Mouse (Mus musculus) spleen, adult 2 months (tissue): ENCODE results near the gene Ajuba. TPM values are rescaled to one million over a fixed set of nuclear protein-coding genes. Genes with fewer than 3 reads are reported as not detected.
A peak's percentile ranks its signal among the peaks of the same experiment; 100 is the strongest.

Source experiments
- DNase-seq, 2 experiments: peaks; one replicate each; pipeline versions ENCODE4 v3.0.0 to v3.0.0-alpha.2; 2012 to 2021; ENCODE audit warnings: low spot score in 2 of 2, low read depth in 1 of 2
- H3K27ac ChIP-seq: fragments of 200-500 bp; 2 replicates; pipeline ENCODE4 v1.5.1; 2012; ENCODE audit warnings: low read length, inconsistent platforms; ENCODE audit not compliant: insufficient read depth
- H3K27me3 ChIP-seq: fragments of 200-500 bp; 2 replicates; pipeline ENCODE4 v1.6.1; 2012; ENCODE audit warnings: mild to moderate bottlenecking, moderate library complexity, low read length, inconsistent platforms; ENCODE audit not compliant: control insufficient read depth, insufficient read depth
- H3K36me3 ChIP-seq: fragments of 200-500 bp; 2 replicates; pipeline ENCODE4 v1.6.1; 2012; ENCODE audit warnings: mild to moderate bottlenecking, low read length, inconsistent platforms; ENCODE audit not compliant: control insufficient read depth, insufficient read depth
- H3K4me1 ChIP-seq: fragments of 200-500 bp; 2 replicates; pipeline ENCODE4 v1.6.1; 2011; ENCODE audit warnings: inconsistent platforms; ENCODE audit not compliant: control insufficient read depth, insufficient read depth, insufficient read length
- H3K4me3 ChIP-seq: fragments of 200-500 bp; 2 replicates; pipeline ENCODE4 v1.5.1; 2011; ENCODE audit warnings: mild to moderate bottlenecking, inconsistent platforms; ENCODE audit not compliant: insufficient read depth, insufficient read length; ENCODE audit errors: extremely low read depth
- CTCF ChIP-seq: fragments of 200-500 bp; IDR thresholded peaks from 2 replicates; pipeline ENCODE4 v1.5.1; 2011; ENCODE audit warnings: mild to moderate bottlenecking, inconsistent platforms; ENCODE audit not compliant: insufficient read depth, insufficient read length, insufficient replicate concordance; ENCODE audit errors: extremely low read depth
- POLR2A ChIP-seq: fragments of 200-500 bp; IDR thresholded peaks from 2 replicates; pipeline ENCODE4 v1.6.1; 2011; ENCODE audit warnings: low read depth, low read length, inconsistent platforms
- WGBS: fragments of 180-500 bp; shearing (Covaris S2); methylation state at CpG from one replicate; pipeline ENCODE4 v1.1.7; 2018; 5-methylcytosine and 5-hydroxymethylcytosine counted together
- polyA plus RNA-seq: library from polyadenylated mRNA; depleted of rRNA; stranded (reverse); fragments of >200 nt; gene quantifications from 2 replicates; pipeline ENCODE4 v1.2.3, GENCODE M21; 2012; rRNA removed

The Ajuba gene
- polyA plus RNA-seq, result 3.0 and 3.9 TPM in 2 replicates

DNA sequence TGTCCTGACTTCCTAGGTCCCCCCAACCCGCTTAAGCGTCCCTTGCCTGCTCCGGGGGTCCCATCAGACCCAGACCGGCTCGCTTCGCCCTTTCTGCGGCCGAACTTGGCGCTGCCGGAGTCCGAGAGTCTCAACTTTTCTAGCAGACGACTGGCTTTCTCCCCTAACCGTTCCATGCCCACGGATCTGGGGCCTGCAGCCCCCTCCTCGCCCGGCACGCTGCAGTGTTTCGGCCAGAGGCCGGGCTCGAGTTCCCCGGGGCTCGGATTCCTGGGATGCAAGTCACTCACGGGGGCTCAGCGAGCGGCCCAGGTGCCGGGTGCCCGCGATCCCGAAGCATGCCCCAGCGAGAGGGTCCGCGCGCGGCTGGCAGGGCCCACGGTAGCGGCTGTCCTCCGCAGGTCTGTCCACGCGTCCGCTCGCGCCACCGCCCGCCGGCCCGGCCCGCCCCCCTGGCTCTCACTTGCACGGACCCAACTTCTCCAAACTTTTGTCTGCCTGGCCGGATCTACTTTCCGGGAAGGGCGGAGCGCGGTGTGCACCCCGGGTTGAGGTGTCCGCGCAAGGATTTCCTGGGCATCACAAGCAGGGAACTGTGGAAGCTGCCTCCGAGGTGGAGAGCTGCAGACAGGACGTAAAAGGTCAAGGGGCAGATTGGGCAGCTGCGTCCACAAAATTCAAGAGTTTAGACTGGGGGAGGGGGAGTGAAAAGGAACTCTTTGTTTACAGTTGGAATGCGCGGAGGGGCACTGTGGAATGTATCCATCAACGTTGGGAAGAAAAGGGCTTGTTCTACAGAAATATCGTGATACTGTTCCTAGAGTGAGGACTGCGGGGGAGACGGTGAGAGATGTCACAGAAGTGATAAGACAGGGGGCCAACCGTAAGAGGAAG is at the start of gene Ajuba:
Gene Ajuba (minus strand): TSS at position 470 of the 894 bp plus-strand sequence.
- no peak for TF ChIP-seq CTCF
- WGBS, result 2% methylated on average over 66 of the region's 66 CpGs
- Histone ChIP-seq H3K27ac (peak within 1 kb of the TSS; percentile 13; the same call in 1 of the 2 replicates), H3K4me1 (peaks cover 24% of the 10 kb centered on the region), H3K36me3 (no peaks in the 10 kb centered on the region), H3K27me3 (peaks cover 25% of the 10 kb centered on the region), H3K4me3 (peak within 1 kb of the TSS; percentile 55)
- peak in 1 of 2 experiments; percentile 27 for DNase-seq

DNA sequence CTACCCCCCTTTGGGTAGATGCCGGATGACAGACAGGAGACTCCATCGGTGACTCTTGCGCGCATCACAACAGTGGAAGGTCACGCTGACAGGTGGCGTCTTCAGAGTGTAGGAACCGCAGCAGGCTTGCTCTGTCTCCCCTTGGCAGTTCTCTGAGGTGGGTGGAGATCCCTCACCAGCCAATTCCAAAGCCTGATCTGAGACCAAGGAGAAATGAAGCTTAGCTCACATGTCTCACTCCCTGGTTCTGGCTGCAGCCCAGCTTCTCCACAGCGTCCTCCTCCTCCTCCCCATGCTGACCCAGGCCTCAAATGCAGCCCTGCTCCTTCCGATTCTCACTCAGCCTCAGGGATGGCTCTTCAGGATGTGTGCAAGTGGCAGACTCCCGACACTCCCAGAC is 47.6 kb upstream of the Ajuba start:
- H3K27ac ChIP-seq, result no peak overlapping the region
- no peaks in the 10 kb centered on the region for H3K27me3 ChIP-seq
- 95% methylated on average over 10 of the region's 10 CpGs for WGBS
- no peak overlapping the region for H3K4me3 ChIP-seq
- TF ChIP-seq CTCF, result no peak
- no peak for TF ChIP-seq POLR2A
- DNase-seq, result no peak
- no peaks in the 10 kb centered on the region for H3K4me1 ChIP-seq
- H3K36me3 ChIP-seq, result no peaks in the 10 kb centered on the region

DNA sequence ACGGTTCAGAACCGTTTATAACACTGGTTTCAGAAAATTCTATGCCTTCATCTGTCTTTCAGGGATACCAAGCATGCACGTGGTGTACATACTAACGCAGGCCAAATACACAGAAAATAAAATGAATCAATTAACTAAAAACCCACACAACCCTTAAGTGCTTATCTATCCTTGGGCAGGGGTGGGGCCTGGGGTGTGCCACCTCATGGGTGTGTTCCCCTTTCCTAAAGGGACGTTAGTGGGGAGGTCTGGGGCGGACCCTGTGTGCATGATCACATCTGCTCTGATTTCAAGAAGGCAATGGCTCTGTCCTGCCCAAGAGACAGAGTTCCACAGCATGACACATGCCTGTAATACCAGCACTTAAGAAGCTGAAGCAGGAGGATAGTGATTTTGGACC is 46.0 kb upstream of the Ajuba start:
- H3K27me3 ChIP-seq, result no peaks in the 10 kb centered on the region
- H3K4me1 ChIP-seq, result no peaks in the 10 kb centered on the region
- no peak overlapping the region for H3K27ac ChIP-seq
- WGBS, result 76% methylated on average over 6 of the region's 6 CpGs
- DNase-seq, result no peak
- H3K36me3 ChIP-seq, result no peaks in the 10 kb centered on the region
- H3K4me3 ChIP-seq, result no peak overlapping the region
- TF ChIP-seq CTCF, result no peak
- no peak for TF ChIP-seq POLR2A

DNA sequence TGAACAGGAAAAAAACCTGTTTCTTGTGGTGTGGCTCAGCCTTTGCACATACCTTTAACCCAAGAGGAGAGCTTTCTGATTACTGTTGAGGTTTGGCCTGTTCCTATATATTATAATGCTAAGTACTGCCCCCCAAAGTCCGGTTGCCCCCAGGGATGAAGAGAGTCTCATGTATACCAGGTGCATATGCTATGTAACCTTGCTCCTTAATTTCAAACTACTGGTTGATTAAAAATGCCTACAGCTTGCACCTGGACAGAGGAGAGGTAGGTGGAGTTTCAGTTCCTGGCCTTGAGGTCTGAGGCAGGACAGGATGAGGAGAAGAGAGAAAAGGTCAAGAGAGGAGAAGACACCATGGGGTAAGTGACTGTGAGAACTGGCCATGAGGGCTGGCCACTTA is 43.8 kb upstream of the Ajuba start, which contains the start of gene Psmb11:
Gene Psmb11 (plus strand): TSS at position 301 of the 400 bp plus-strand sequence.
- H3K36me3 ChIP-seq, result no peaks in the 10 kb centered on the region
- 89% methylated on average over 1 of the region's 1 CpGs for WGBS
- DNase-seq, result no peak
- H3K27me3 ChIP-seq, result no peaks in the 10 kb centered on the region
- H3K27ac ChIP-seq, result no peak within 1 kb of the TSS
- H3K4me1 ChIP-seq, result no peaks in the 10 kb centered on the region
- no peak for TF ChIP-seq POLR2A
- TF ChIP-seq CTCF, result no peak
- no peak within 1 kb of the TSS for H3K4me3 ChIP-seq

DNA sequence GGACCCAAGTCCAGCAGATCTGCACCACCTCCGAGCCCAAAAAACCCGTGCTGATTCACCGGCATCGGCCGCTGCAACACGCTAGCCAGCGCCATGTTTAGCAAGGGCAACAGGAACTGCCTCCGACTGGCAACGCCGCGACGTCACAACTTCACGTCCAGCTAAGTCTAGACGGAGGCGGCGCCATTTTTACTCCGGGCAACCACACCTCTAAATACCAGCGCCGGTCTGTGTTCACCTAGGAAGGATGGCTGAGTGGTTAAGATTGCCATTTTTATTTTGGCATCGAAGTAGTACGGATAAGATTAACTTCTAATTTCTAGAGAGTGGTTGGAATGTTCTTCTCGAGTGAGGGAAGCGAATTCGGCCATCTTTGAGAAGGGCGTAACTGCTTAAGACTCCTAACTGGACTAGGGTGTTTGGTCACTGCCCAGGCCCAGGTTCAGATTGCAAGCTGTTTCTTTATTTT is 40.6 kb upstream of the Ajuba start, which contains the start of gene Psmb5:
Gene Psmb5 (minus strand): TSS at position 126 of the 469 bp plus-strand sequence.
- peaks cover 4% of the 10 kb centered on the region; the same call in 1 of the 2 replicates for H3K36me3 ChIP-seq
- H3K4me1 ChIP-seq, result no peaks in the 10 kb centered on the region
- peak; percentile 81 for DNase-seq
- no peak for TF ChIP-seq CTCF
- peak; percentile 27; the same call in 1 of the 2 replicates for TF ChIP-seq POLR2A
- H3K4me3 ChIP-seq, result peak within 1 kb of the TSS; percentile 89
- no peaks in the 10 kb centered on the region for H3K27me3 ChIP-seq
- peak within 1 kb of the TSS; percentile 37 for H3K27ac ChIP-seq
- 2% methylated on average over 25 of the region's 25 CpGs for WGBS

DNA sequence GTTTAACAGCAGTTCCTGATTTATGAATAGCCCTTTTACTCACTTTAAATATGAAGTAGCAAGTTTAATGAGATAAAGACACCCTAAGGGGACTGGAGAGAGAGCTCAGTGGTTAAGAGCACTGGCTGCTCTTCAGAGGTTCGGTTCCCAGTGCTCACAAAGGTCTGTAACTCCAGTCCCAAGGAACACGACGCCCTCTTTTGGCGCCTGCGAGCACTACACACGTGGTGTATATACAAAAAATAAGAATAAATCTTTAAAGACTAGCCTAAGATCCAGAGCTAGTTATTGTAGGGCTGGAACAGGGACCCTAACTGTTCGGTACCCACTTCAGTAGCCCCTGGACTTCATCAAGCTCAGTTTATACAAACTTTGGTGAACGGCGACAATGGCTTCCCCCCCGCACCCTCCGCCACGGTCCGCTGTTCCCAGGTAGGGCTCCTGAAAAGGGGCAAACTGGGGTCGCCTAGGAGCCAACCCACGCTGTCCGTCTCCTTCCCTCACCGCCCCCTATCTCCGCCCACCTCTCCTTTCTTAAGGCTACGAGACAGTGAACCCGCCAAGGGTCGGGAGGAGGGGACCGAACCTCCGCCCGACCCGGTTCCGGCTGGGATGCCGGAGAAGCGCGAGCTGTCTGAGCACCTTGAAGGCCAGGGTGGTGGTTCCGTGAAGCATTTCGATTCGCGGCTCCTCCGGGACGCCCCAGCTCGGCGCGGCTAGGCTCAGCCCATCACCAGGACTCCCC is 40.0 kb upstream of the Ajuba start:
- no peak for DNase-seq
- Histone ChIP-seq H3K4me1 (no peaks in the 10 kb centered on the region), H3K4me3 (peak overlapping the region; percentile 89), H3K36me3 (peaks cover 8% of the 10 kb centered on the region), H3K27me3 (no peaks in the 10 kb centered on the region), H3K27ac (peak overlapping the region; percentile 37)
- WGBS, result 2% methylated on average over 38 of the region's 38 CpGs
- TF ChIP-seq POLR2A (no peak; the same call in 1 of the 2 replicates), CTCF (no peak)
